Mouse (Mus musculus): ENCODE data around the gene Mob1b. TPM values are rescaled to one million over a fixed set of nuclear protein-coding genes. Genes with fewer than 3 reads are reported as not detected.

Gene Mob1b
- polyA plus RNA-seq, 1 experiment: 22.6 TPM

DNA sequence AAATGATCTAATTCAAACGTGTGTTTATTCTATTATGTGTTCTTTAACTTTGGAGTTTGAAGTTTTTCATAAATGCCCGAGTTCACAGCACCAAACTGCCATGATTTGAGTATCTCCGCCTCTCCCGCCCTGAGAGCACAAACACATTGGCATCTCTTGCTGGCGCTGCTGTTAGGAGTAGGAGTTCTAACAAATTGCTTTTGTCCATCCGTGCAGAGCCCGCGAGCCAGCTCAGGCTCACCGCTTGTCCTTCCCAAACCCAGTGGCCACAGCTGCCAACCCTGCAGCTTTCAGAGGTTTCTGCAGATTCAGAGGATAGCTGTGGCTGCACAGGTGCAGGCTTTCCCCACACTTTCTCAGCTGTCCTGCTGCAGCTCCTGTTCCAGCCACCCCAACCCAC is 86.7 kb downstream of the Mob1b start:
- Histone ChIP-seq H3K9me3 (replicated peaks; ENCODE audit: control insufficient read depth, insufficient read depth, low read length, poor library complexity, severe bottlenecking) (no peaks in the 10 kb centered on the region), H3K4me3 (ENCODE audit: low read depth, low read length) (peak overlapping the region; percentile 28), H3K27ac (ENCODE audit: insufficient read depth, low read length) (no peak overlapping the region), H3K27me3 (ENCODE audit: control insufficient read depth, insufficient read depth, low read length, poor library complexity, severe bottlenecking) (no peaks in the 10 kb centered on the region), H3K4me1 (ENCODE audit: control insufficient read depth, insufficient read depth, low read length) (peaks cover 2% of the 10 kb centered on the region), H3K9ac (ENCODE audit: low read depth, poor library complexity, severe bottlenecking) (no peak overlapping the region), H3K36me3 (ENCODE audit: control insufficient read depth, insufficient read depth, low read length, poor library complexity, severe bottlenecking) (no peaks in the 10 kb centered on the region)
- TF ChIP-seq EP300 (IDR thresholded peaks at IDR 0.05; ENCODE audit: insufficient read depth, low read depth, low read length): no peak
- no peak for TF ChIP-seq CTCF (IDR thresholded peaks at IDR 0.05; ENCODE audit: low read depth, low read length)
- TF ChIP-seq POLR2A (IDR thresholded peaks at IDR 0.05; ENCODE audit: insufficient read depth, low read length): no peak

DNA sequence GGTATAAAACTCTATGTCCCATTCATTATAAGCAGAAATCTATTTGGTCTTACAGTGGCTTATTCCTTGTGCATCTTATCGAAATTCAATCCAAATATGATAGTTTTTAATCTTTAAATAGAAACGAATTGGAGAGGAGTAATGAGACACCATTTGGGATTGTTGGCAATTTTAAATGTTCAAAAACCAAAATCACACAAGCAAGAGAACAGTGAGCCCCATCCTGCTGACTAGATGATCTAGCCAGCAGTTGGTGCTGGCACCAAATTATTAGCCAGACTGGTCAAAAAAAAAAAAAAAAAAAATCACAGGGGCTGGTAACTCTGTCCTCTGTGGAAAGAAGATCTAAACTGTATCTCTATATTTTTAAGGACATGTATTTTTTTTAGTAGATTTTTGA is 92.5 kb downstream of the Mob1b start:
- H3K36me3 ChIP-seq (ENCODE audit: control insufficient read depth, insufficient read depth, low read length, poor library complexity, severe bottlenecking): no peaks in the 10 kb centered on the region

More for the DNA sequence above, 92.5 kb downstream of the Mob1b start:
- Histone ChIP-seq H3K9me3 (replicated peaks; ENCODE audit: control insufficient read depth, insufficient read depth, low read length, poor library complexity, severe bottlenecking) (no peaks in the 10 kb centered on the region), H3K4me1 (ENCODE audit: control insufficient read depth, insufficient read depth, low read length) (no peaks in the 10 kb centered on the region), H3K9ac (ENCODE audit: low read depth, poor library complexity, severe bottlenecking) (no peak overlapping the region), H3K4me3 (ENCODE audit: low read depth, low read length) (no peak overlapping the region), H3K27me3 (ENCODE audit: control insufficient read depth, insufficient read depth, low read length, poor library complexity, severe bottlenecking) (no peaks in the 10 kb centered on the region), H3K27ac (ENCODE audit: insufficient read depth, low read length) (no peak overlapping the region)
- TF ChIP-seq EP300 (IDR thresholded peaks at IDR 0.05; ENCODE audit: insufficient read depth, low read depth, low read length): no peak
- no peak for TF ChIP-seq POLR2A (IDR thresholded peaks at IDR 0.05; ENCODE audit: insufficient read depth, low read length)
- no peak for TF ChIP-seq CTCF (IDR thresholded peaks at IDR 0.05; ENCODE audit: low read depth, low read length)

Other genes starting within 250 kb of the Mob1b start
- not detected in 2 replicates for gene Enam, start 232.9 kb upstream of the Mob1b start, polyA plus RNA-seq (2011; ENCODE audit: insufficient read depth, insufficient read length, low read depth, missing spikeins)
- not detected in 2 replicates for gene Jchain, start 193.0 kb upstream of the Mob1b start, polyA plus RNA-seq (2011; ENCODE audit: insufficient read depth, insufficient read length, low read depth, missing spikeins)
- 100.0 and 108 TPM in 2 replicates for gene Utp3, start 166.4 kb upstream of the Mob1b start, polyA plus RNA-seq (2011; ENCODE audit: insufficient read depth, insufficient read length, low read depth, missing spikeins)
- gene Rufy3, start 155.8 kb upstream of the Mob1b start, polyA plus RNA-seq (2011; ENCODE audit: insufficient read depth, insufficient read length, low read depth, missing spikeins): 30.1 and 30.6 TPM in 2 replicates
- gene Grsf1, start 44.7 kb upstream of the Mob1b start, polyA plus RNA-seq (2011; ENCODE audit: insufficient read depth, insufficient read length, low read depth, missing spikeins): 125 and 139 TPM in 2 replicates
- 39.0 and 41.2 TPM in 2 replicates for gene Dck, start 44.1 kb downstream of the Mob1b start, polyA plus RNA-seq (2011; ENCODE audit: insufficient read depth, insufficient read length, low read depth, missing spikeins)
- gene Slc4a4, start 166.0 kb downstream of the Mob1b start, polyA plus RNA-seq (2011; ENCODE audit: insufficient read depth, insufficient read length, low read depth, missing spikeins): 8.3 and 8.5 TPM in 2 replicates